Mouse (Mus musculus) MEL (cell line): Measurements from ENCODE around the gene Amdhd2. TPM values are rescaled to one million over a fixed set of nuclear protein-coding genes. Genes with fewer than 3 reads are reported as not detected.
A peak's percentile ranks its signal among the peaks of the same experiment; 100 is the strongest.

Experiments
- DNase-seq: peaks from one replicate; pipeline ENCODE4 v3.0.0; 2011; ENCODE audit warnings: low read depth, low spot score
- H3K27ac ChIP-seq: 2 replicates; pipeline ENCODE4 v1.5.1; 2012; ENCODE audit warnings: low read depth, mild to moderate bottlenecking, control low read depth, low read length, moderate library complexity; ENCODE audit not compliant: control insufficient read depth
- H3K27me3 ChIP-seq, 2 experiments: fragments of 150-350 bp in 1 of 2; sonication (generic) in 1 of 2; 2 replicates each; pipeline ENCODE4 v1.6.1; 2012; ENCODE audit warnings: low read length in 2 of 2, mild to moderate bottlenecking in 2 of 2, improper control_type of control experiment in 1 of 2, moderate library complexity in 1 of 2; ENCODE audit not compliant: insufficient read depth in 2 of 2, control insufficient read depth in 1 of 2
- H3K36me3 ChIP-seq, 2 experiments: 2 replicates each; pipeline ENCODE4 v1.6.1; 2012 to 2014; ENCODE audit warnings: low read length in 2 of 2, improper control_type of control experiment in 1 of 2, inconsistent platforms in 1 of 2, mild to moderate bottlenecking in 1 of 2; ENCODE audit not compliant: insufficient read depth in 2 of 2, control insufficient read depth in 1 of 2
- H3K4me1 ChIP-seq, 2 experiments: fragments of 150-350 bp in 1 of 2; sonication (generic) in 1 of 2; 2 replicates each; pipeline ENCODE4 v1.6.1; 2012; ENCODE audit warnings: low read length in 2 of 2, improper control_type of control experiment in 1 of 2, mild to moderate bottlenecking in 1 of 2; ENCODE audit not compliant: insufficient read depth in 2 of 2, control insufficient read depth in 1 of 2
- H3K4me3 ChIP-seq, 2 experiments: fragments of 150-350 bp in 1 of 2; sonication (generic) in 1 of 2; 2 replicates each; pipeline ENCODE4 v1.5.1; 2012; ENCODE audit warnings: low read depth in 2 of 2, low read length in 2 of 2, mild to moderate bottlenecking in 2 of 2, moderate library complexity in 2 of 2, control low read depth in 1 of 2, improper control_type of control experiment in 1 of 2; ENCODE audit not compliant: control insufficient read depth in 1 of 2, insufficient read depth in 1 of 2
- H3K79me2 ChIP-seq: 2 replicates; pipeline ENCODE4 v1.6.1; 2012; ENCODE audit warnings: mild to moderate bottlenecking, low read length, moderate library complexity; ENCODE audit not compliant: control insufficient read depth, poor library complexity, insufficient read depth
- H3K9ac ChIP-seq: 2 replicates; pipeline ENCODE4 v1.6.1; 2012; ENCODE audit warnings: low read depth, mild to moderate bottlenecking, control low read depth, low read length, moderate library complexity; ENCODE audit not compliant: control insufficient read depth, poor library complexity, severe bottlenecking
- H3K9me3 ChIP-seq: fragments of 150-350 bp; sonication (generic); replicated peaks from 2 replicates; pipeline ENCODE4 v1.6.1; 2012; ENCODE audit warnings: mild to moderate bottlenecking, low read length, improper control_type of control experiment, moderate library complexity; ENCODE audit not compliant: insufficient read depth
- BHLHE40 ChIP-seq: IDR thresholded peaks from 2 replicates; pipeline ENCODE4 v1.6.1; 2012; ENCODE audit warnings: low read depth, mild to moderate bottlenecking, inconsistent platforms, low read length, improper control_type of control experiment, borderline replicate concordance
- ELF1 ChIP-seq: IDR thresholded peaks from 2 replicates; pipeline ENCODE4 v1.6.1; 2014; ENCODE audit warnings: low read depth, mild to moderate bottlenecking, inconsistent platforms, low read length, improper control_type of control experiment, moderate library complexity
- GABPA ChIP-seq: IDR thresholded peaks from 2 replicates; pipeline ENCODE4 v1.6.1; 2012; ENCODE audit warnings: low read depth, mild to moderate bottlenecking, inconsistent platforms, low read length, improper control_type of control experiment, moderate library complexity
- GATA1 ChIP-seq: IDR thresholded peaks from 2 replicates; pipeline ENCODE4 v1.6.1; 2011; ENCODE audit warnings: low read depth, low read length, improper control_type of control experiment
- HCFC1 ChIP-seq: IDR thresholded peaks from 2 replicates; pipeline ENCODE4 v1.6.1; 2012; ENCODE audit warnings: low read depth, mild to moderate bottlenecking, inconsistent platforms, low read length, improper control_type of control experiment, moderate library complexity
- MAX ChIP-seq: IDR thresholded peaks from 2 replicates; pipeline ENCODE4 v1.6.1; 2011; ENCODE audit warnings: low read length, improper control_type of control experiment
- MAZ ChIP-seq: IDR thresholded peaks from 2 replicates; pipeline ENCODE4 v1.6.1; 2012; ENCODE audit warnings: low read depth, mild to moderate bottlenecking, inconsistent platforms, low read length, improper control_type of control experiment
- MEF2A ChIP-seq: IDR thresholded peaks from 2 replicates; pipeline ENCODE4 v1.6.1; 2014; ENCODE audit warnings: low read depth, mild to moderate bottlenecking, inconsistent platforms, low read length, improper control_type of control experiment; ENCODE audit not compliant: poor library complexity, insufficient replicate concordance, severe bottlenecking; ENCODE audit errors: extremely low read depth
- MXI1 ChIP-seq: IDR thresholded peaks from 2 replicates; pipeline ENCODE4 v1.6.1; 2011; ENCODE audit warnings: mild to moderate bottlenecking, low read depth, low read length, improper control_type of control experiment
- MYC ChIP-seq: IDR thresholded peaks from 2 replicates; pipeline ENCODE4 v1.6.1; 2011; ENCODE audit warnings: low read depth, mild to moderate bottlenecking, low read length, improper control_type of control experiment, moderate library complexity
- NELFE ChIP-seq: IDR thresholded peaks from 2 replicates; pipeline ENCODE4 v1.6.1; 2011; ENCODE audit warnings: low read depth, low read length, improper control_type of control experiment
- NRF1 ChIP-seq: IDR thresholded peaks from 2 replicates; pipeline ENCODE4 v1.6.1; 2014; ENCODE audit warnings: low read depth, mild to moderate bottlenecking, inconsistent platforms, low read length, improper control_type of control experiment, moderate library complexity; ENCODE audit not compliant: poor library complexity, insufficient read depth, severe bottlenecking
- POLR2A ChIP-seq, 2 experiments: IDR thresholded peaks; 2 replicates each; pipeline ENCODE4 v1.6.1; 2011 to 2012; ENCODE audit warnings: low read length in 2 of 2, mild to moderate bottlenecking in 2 of 2, control low read depth in 1 of 2, improper control_type of control experiment in 1 of 2, low read depth in 1 of 2, moderate library complexity in 1 of 2; ENCODE audit not compliant: control insufficient read depth in 1 of 2, insufficient read depth in 1 of 2, poor library complexity in 1 of 2
- POLR2AphosphoS2 ChIP-seq: IDR thresholded peaks from 2 replicates; pipeline ENCODE4 v1.6.1; 2011; ENCODE audit warnings: low read length, improper control_type of control experiment
- POLR2AphosphoS5 ChIP-seq: IDR thresholded peaks from 2 replicates; pipeline ENCODE4 v1.6.1; 2012; ENCODE audit warnings: low read depth, borderline replicate concordance, mild to moderate bottlenecking, inconsistent platforms, low read length, moderate library complexity, mixed read lengths
- SIN3A ChIP-seq: IDR thresholded peaks from 2 replicates; pipeline ENCODE4 v1.6.1; 2012; ENCODE audit warnings: low read length, improper control_type of control experiment, inconsistent platforms
- SMC3 ChIP-seq: IDR thresholded peaks from 2 replicates; pipeline ENCODE4 v1.6.1; 2011; ENCODE audit warnings: low read depth, low read length, improper control_type of control experiment
- TAL1 ChIP-seq: IDR thresholded peaks from 2 replicates; pipeline ENCODE4 v1.6.1; 2012; ENCODE audit warnings: mild to moderate bottlenecking, inconsistent platforms, low read length, moderate library complexity, mixed read lengths
- TBP ChIP-seq: IDR thresholded peaks from 2 replicates; pipeline ENCODE4 v1.8.0; 2011; ENCODE audit warnings: low read depth, low read length, improper control_type of control experiment
- TCF12 ChIP-seq: IDR thresholded peaks from 2 replicates; pipeline ENCODE4 v1.6.1; 2014; ENCODE audit warnings: low read depth, mild to moderate bottlenecking, inconsistent platforms, low read length, improper control_type of control experiment, moderate library complexity
- UBTF ChIP-seq: IDR thresholded peaks from 2 replicates; pipeline ENCODE4 v1.6.1; 2012; ENCODE audit warnings: low read depth, mild to moderate bottlenecking, inconsistent platforms, low read length, improper control_type of control experiment, moderate library complexity, borderline replicate concordance; ENCODE audit not compliant: insufficient read depth
- polyA plus RNA-seq, 2 experiments: library from polyadenylated mRNA; stranded (reverse) in 1 of 2; unstranded in 1 of 2; fragments of >175 nt in 1 of 2; fragments of >200 nt in 1 of 2; gene quantifications; 2 replicates each; pipeline versions ENCODE4 v1.2.1 to v1.2.4; 2012; ENCODE audit warnings: low replicate concordance in 2 of 2, low read depth in 1 of 2; ENCODE audit not compliant: insufficient read length in 2 of 2, insufficient read depth in 1 of 2, missing spikeins in 1 of 2
- total RNA-seq: library from RNA; depleted of rRNA; stranded (reverse); fragments of 300-350 nt; gene quantifications from 2 replicates; pipeline ENCODE4 v1.2.3, GENCODE M21; 2012

Amdhd2 gene
- total and polyA plus RNA-seq, 3 experiments: 11.4 to 36.1 TPM; not detected in 1

GRCm38 (mm10) chr17:24141425-24141920 lies 22.1 kb downstream of the Amdhd2 start:
- DNase-seq: peak; percentile 98
- Histone ChIP-seq H3K27ac (peak overlapping the region; percentile 61), H3K4me3 (peak overlapping the region; percentile 94 to 100)
- TF ChIP-seq NRF1 (0 out of 2 replicates have a peak, but pooled peaks have one; percentile 10), MEF2A (0 out of 2 replicates have a peak, but pooled peaks have one; percentile 35), POLR2AphosphoS2 (peak; percentile 81), MAZ (peak; percentile 90; the same call in 1 of the 2 replicates), MAX (no peak), POLR2AphosphoS5 (no peak), TCF12 (peak; percentile 24; the same call in 1 of the 2 replicates), ELF1 (peak; percentile 98), NELFE (peak; percentile 82), HCFC1 (peak; percentile 86), POLR2A (IDR thresholded peaks at IDR 0.05; ENCODE audit: control insufficient read depth in 1 of 2, insufficient read depth in 1 of 2, low read depth in 1 of 2, low read length in 2 of 2, poor library complexity in 1 of 2) (peak; percentile 65 to 73; a peak in 3 of 4 replicates), SIN3A (peak; percentile 76), SMC3 (no peak), GABPA (no peak), MXI1 (0 out of 2 replicates have a peak, but pooled peaks have one; percentile 52), GATA1 (no peak)
- TF ChIP-seq, all 39 proteins: peak for 11
- Histone ChIP-seq H3K79me2 (peaks cover 31% of the 10 kb centered on the region), H3K36me3 (peaks cover 0 to 16% of the 10 kb centered on the region in 2 experiments; a peak in 2 of 4 replicates), H3K9ac (peak overlapping the region; percentile 98), H3K4me1 (peaks cover 9 to 16% of the 10 kb centered on the region in 2 experiments), H3K27me3 (no peaks in the 10 kb centered on the region), H3K9me3 (no peaks in the 10 kb centered on the region)

- Histone ChIP-seq H3K4me3 (peak overlapping the region; percentile 94 to 100), H3K79me2 (peaks cover 34% of the 10 kb centered on the region), H3K27me3 (no peaks in the 10 kb centered on the region), H3K27ac (peak overlapping the region; percentile 61), H3K36me3 (peaks cover 0 to 16% of the 10 kb centered on the region in 2 experiments; a peak in 2 of 4 replicates), H3K9me3 (no peaks in the 10 kb centered on the region), H3K4me1 (peaks cover 9 to 16% of the 10 kb centered on the region in 2 experiments), H3K9ac (peak overlapping the region; percentile 98)
- DNase-seq: peak; percentile 58
- TF ChIP-seq MYC (no peak), NRF1 (0 out of 2 replicates have a peak, but pooled peaks have one; percentile 1), UBTF (no peak), SMC3 (no peak), BHLHE40 (no peak), MAX (0 out of 2 replicates have a peak, but pooled peaks have one; percentile 51), MXI1 (0 out of 2 replicates have a peak, but pooled peaks have one; percentile 42), TAL1 (no peak), SIN3A (peak; percentile 20), HCFC1 (no peak), TBP (no peak)
Measured at GRCm38 (mm10) chr17:24140845-24141424, 22.6 kb downstream of the Amdhd2 start.
